Mouse (Mus musculus) testis, adult 2 months (tissue): ENCODE results near the gene Bicdl1. TPM values are rescaled to one million over a fixed set of nuclear protein-coding genes. Genes with fewer than 3 reads are reported as not detected.

Source experiments
- H3K27ac ChIP-seq: fragments of 200-500 bp; 2 replicates; pipeline ENCODE4 v1.5.1; 2012; ENCODE audit warnings: low read depth, low read length; ENCODE audit not compliant: control insufficient read depth, insufficient read depth
- H3K27me3 ChIP-seq: fragments of 200-500 bp; 2 replicates; pipeline ENCODE4 v1.6.1; 2012; ENCODE audit warnings: mild to moderate bottlenecking, low read length, moderate library complexity; ENCODE audit not compliant: control insufficient read depth, insufficient read depth
- H3K36me3 ChIP-seq: fragments of 200-500 bp; 2 replicates; pipeline ENCODE4 v1.6.1; 2012; ENCODE audit warnings: mild to moderate bottlenecking, low read length; ENCODE audit not compliant: control insufficient read depth, insufficient read depth
- H3K4me1 ChIP-seq: fragments of 200-500 bp; 2 replicates; pipeline ENCODE4 v1.6.1; 2012; ENCODE audit warnings: low read length; ENCODE audit not compliant: control insufficient read depth, insufficient read depth
- H3K4me3 ChIP-seq: fragments of 200-500 bp; 2 replicates; pipeline ENCODE4 v1.5.1; 2012; ENCODE audit warnings: low read depth, mild to moderate bottlenecking, low read length, moderate library complexity, mixed read lengths; ENCODE audit not compliant: control insufficient read depth
- CTCF ChIP-seq: fragments of 200-500 bp; IDR thresholded peaks from 2 replicates; pipeline ENCODE4 v1.5.1; 2012; ENCODE audit warnings: low read depth, mild to moderate bottlenecking, inconsistent platforms, low read length, moderate library complexity; ENCODE audit not compliant: control insufficient read depth, insufficient read depth, insufficient replicate concordance
- POLR2A ChIP-seq: fragments of 200-500 bp; IDR thresholded peaks from 2 replicates; pipeline ENCODE4 v1.6.1; 2012; ENCODE audit warnings: low read depth, mild to moderate bottlenecking, inconsistent platforms, low read length, moderate library complexity; ENCODE audit not compliant: control insufficient read depth
- polyA plus RNA-seq: library from polyadenylated mRNA; depleted of rRNA; stranded (reverse); fragments of >200 nt; gene quantifications from 2 replicates; pipeline ENCODE4 v1.2.3, GENCODE M21; 2012

The Bicdl1 gene
- polyA plus RNA-seq, 1 experiment: 14.0 TPM

GRCm38 (mm10) chr5:115635536-115635935 is 95.9 kb downstream of the Bicdl1 start:
- H3K27ac ChIP-seq: no peak overlapping the region
- H3K36me3 ChIP-seq: no peaks in the 10 kb centered on the region
- TF ChIP-seq POLR2A (no peak), CTCF (no peak)
- H3K4me1 ChIP-seq: peaks cover 6% of the 10 kb centered on the region
- H3K27me3 ChIP-seq: no peaks in the 10 kb centered on the region
- no peak overlapping the region for H3K4me3 ChIP-seq

- Histone ChIP-seq H3K27ac (no peak overlapping the region), H3K27me3 (no peaks in the 10 kb centered on the region), H3K36me3 (no peaks in the 10 kb centered on the region), H3K4me3 (no peak overlapping the region), H3K4me1 (peaks cover 6% of the 10 kb centered on the region)
- TF ChIP-seq CTCF: no peak
- no peak for TF ChIP-seq POLR2A
Observed at GRCm38 (mm10) chr5:115634046-115634445, 97.4 kb downstream of the Bicdl1 start.

- Histone ChIP-seq H3K27ac (no peak overlapping the region), H3K36me3 (no peaks in the 10 kb centered on the region), H3K4me1 (peaks cover 6% of the 10 kb centered on the region), H3K4me3 (no peak overlapping the region), H3K27me3 (no peaks in the 10 kb centered on the region)
- no peak for TF ChIP-seq POLR2A
- TF ChIP-seq CTCF: no peak
Observed at GRCm38 (mm10) chr5:115633060-115633459, 98.4 kb downstream of the Bicdl1 start.

GRCm38 (mm10) chr5:115632358-115632714 is 99.1 kb downstream of the Bicdl1 start:
- Histone ChIP-seq H3K4me1 (peaks cover 6% of the 10 kb centered on the region), H3K27ac (no peak overlapping the region), H3K36me3 (no peaks in the 10 kb centered on the region), H3K27me3 (no peaks in the 10 kb centered on the region), H3K4me3 (peak overlapping the region; percentile 89)
- TF ChIP-seq CTCF (no peak), POLR2A (no peak)

- H3K27ac ChIP-seq: peak within 1 kb of the TSS; percentile 85
- TF ChIP-seq CTCF: no peak
- peak; percentile 63 for TF ChIP-seq POLR2A
- no peaks in the 10 kb centered on the region for H3K36me3 ChIP-seq
- peak within 1 kb of the TSS; percentile 95 for H3K4me3 ChIP-seq
- no peaks in the 10 kb centered on the region for H3K27me3 ChIP-seq
- peaks cover 6% of the 10 kb centered on the region for H3K4me1 ChIP-seq
Observed at GRCm38 (mm10) chr5:115631505-115632357, 99.7 kb downstream of the Bicdl1 start, which contains the start of gene Rab35. TSS of gene Rab35 (plus strand) at chr5:115631908.

- Histone ChIP-seq H3K4me1 (peaks cover 6% of the 10 kb centered on the region), H3K27me3 (no peaks in the 10 kb centered on the region), H3K36me3 (no peaks in the 10 kb centered on the region), H3K27ac (no peak overlapping the region), H3K4me3 (peak overlapping the region; percentile 6)
- TF ChIP-seq CTCF (no peak), POLR2A (no peak)
Observed at GRCm38 (mm10) chr5:115630291-115630690, 101.1 kb downstream of the Bicdl1 start.

- H3K4me3 ChIP-seq: no peak overlapping the region
- TF ChIP-seq POLR2A: no peak
- TF ChIP-seq CTCF: no peak
- H3K36me3 ChIP-seq: no peaks in the 10 kb centered on the region
- no peaks in the 10 kb centered on the region for H3K27me3 ChIP-seq
- peaks cover 6% of the 10 kb centered on the region for H3K4me1 ChIP-seq
- no peak overlapping the region for H3K27ac ChIP-seq
Observed at GRCm38 (mm10) chr5:115629672-115630071, 101.7 kb downstream of the Bicdl1 start.
